Mouse (Mus musculus) CD8-positive naive resting alpha-beta T cell, adult 2 months (primary cell): ENCODE data around the gene Slc16a6.
A peak's percentile ranks its signal among the peaks of the same experiment; 100 is the strongest.
"Not testable (repeated sequence)": the region's sequence is repeated elsewhere in the genome, so short reads cannot be mapped to it uniquely, and the experiment has no call there.

Source experiments
- DNase-seq, 2 experiments: peaks; one replicate each; pipeline ENCODE4 v3.0.0; 2022; ENCODE audit warnings: low read depth in 2 of 2, low spot score in 2 of 2

The Slc16a6 gene

DNA sequence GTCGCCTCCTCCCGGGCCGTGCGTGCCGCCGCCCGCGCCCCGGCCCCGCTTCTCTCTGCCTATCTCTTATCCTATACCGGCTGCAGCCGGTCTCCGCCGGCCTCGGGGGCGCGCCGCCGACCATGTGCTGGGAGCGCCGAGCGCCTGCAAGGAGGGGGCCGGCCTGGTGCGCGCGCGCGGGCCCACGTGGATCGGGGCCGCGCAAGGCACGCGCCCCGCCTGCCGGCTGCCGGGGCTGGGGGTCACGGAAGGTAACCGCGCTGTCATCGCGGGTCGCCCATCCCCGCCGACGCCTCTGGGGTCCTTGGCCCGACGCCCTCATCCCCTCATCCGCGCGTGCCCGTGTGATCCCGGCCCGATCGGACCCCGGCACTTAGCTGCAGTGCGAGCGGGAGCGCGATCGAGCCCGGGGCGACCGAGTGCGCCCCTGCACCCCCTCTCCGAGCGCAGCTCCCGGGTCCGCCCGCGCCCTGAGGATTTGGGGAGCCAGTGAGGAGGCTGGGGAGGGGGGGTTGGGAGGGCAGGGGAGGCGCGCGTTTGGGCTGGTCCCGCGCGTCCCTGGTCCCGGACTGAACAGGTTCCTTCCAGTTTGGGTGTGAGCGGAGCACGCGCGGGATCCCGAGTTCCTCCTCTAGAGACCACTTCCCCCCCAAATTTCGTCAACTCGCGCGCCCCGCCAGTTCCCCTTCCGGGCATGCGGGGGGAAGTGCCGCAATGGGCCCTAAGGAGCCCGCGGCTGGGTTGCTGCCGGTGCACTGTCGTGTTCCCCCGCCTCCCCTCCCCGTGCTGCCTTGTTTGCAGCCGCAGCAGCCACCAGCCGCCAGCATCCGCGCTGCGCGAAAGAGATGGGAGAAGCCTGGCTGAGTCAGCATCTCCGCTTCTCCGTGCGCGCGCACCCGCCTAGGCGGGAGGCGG, at the start of gene Slc16a6, which contains the start of gene Arsg:
TSS of gene Slc16a6 (minus strand) at position 428 of the 915 bp plus-strand sequence.
TSS of gene Arsg (plus strand) at position 204 of the 915 bp plus-strand sequence.
- DNase-seq = peak; percentile 87 to 90

DNA sequence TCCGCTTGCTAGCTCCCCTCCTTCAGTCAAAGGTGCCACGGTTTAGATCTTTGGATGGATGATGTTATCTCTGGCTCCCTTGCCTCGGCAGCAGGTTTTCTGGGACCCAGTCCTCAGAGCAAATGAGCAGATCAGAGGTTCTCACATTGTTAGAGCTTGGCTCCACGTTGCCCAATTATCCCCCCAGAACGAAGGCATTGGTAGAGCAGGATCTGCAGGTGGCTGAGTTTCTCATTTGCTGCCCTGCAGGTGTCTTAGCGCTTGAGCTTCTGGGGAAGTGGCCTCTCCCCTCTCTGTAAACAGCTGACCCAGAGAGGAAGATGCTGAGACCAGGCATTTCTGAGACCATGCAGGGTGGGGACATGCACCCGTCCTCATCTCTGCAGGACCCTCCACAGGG, 47.6 kb upstream of the Slc16a6 start:
- no peak for DNase-seq

DNA sequence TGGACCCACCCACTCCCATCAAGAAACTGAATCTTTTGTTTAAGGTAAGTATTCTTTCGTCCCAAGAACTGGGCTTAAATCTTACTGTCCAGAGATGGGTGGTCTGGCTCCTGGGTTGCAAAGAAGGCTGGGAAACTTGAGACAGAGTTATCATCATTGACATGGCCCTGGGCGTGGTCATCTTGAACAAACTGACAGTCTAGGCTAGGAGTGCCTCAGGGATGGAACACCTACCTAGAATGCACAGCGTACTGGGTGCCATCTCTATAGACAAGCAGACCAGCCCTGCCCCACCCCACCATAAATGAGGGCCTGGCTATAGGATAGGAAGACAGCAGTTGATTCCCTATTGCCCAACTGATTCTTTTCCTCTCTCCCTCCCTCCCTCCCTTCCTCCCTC, 44.4 kb upstream of the Slc16a6 start:
- DNase-seq = no peak

DNA sequence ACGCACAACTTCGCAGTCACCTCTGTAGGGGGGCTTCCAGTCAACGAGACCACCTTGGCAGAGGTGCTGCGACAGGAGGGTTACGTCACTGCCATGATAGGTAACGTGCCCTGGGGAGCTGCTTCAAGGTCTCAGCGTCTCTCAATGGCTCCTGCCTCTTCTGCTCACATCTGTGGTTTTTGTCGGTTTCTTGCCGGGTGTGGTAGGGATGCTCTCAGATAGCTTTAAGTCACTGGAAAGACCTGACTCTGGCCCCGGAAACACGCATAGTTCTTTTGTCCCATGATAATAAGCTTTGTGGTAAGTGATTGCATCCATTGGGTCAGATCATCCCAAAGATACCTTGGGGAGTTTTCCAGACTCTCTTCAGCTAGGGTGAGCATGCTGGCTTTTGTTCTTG, 43.9 kb upstream of the Slc16a6 start:
- DNase-seq = no peak

DNA sequence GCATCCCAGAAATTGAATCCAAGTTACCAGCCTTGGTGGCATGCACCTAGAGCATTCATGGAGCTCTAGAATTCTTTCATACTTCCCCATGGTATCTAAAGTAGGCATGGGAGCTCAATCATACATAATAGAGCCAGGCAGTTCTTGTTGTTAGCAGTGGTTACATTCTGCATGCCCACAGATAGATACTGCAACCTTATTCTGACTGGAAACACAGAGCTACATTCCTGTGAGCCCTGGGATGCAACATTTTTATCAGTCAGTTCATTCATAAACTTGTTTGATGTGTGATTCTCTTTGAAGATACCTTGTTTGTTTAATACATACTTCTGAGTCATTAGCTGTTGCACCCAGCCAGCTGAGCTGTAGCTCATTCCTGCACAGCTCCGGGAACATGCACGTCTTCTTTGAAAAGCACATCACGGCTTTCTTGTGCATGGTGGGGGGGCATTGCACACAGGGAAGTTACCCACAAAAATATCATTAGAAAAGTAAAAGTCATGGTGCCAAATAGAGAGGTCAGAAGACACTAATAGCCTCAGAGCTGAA, 40.7 kb upstream of the Slc16a6 start:
- DNase-seq = no peak

DNA sequence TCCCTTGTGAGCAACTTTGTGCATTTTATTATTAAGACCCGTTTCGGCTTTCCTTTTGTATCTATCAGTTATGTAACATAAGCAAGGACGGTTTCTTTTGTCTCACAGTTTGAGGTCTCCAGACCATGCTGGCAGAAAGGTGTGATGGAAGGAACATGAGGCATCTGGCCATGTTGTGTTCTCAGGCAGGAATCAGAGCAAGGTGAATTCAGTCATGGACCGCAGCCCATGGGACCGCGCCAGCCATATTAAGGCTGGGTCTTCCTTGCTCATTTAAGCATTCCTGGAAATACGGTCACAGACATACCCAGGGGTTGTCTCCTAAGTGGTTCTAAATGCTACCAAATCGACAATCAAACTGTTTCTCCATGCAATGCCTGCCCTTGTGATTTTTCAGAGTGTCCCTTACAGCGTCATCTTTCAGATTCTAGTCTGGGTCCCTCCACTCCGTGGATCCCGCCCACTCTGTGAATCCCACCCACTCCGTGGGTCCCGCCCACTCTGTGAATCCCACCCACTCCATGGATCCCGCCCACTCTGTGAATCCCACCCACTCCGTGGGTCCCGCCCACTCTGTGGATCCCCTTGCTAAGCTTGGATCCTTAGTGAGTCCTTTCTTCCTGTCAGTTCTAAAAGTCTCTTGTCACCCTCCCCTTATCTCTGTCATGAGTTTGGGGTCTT, 39.7 kb upstream of the Slc16a6 start:
- DNase-seq = no peak

DNA sequence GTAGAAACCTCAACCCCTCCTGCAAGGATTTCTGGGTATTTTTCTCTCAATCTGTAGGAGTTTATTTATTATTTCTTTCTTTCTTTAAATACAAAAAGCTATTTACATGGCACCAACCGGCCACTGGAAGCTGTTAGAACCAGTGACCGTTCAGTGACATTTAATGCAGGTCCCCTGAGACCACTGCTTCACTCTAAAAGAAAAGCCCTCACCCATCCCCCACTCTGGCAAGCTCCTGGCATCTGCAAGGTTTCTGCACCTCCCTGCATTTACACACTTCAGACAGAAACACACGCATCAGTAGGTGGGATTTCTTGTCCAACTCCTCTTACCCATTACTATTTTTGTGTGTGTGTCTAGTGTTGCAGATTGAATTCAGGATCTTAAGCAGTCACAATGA, 33.7 kb upstream of the Slc16a6 start:
- no peak for DNase-seq

DNA sequence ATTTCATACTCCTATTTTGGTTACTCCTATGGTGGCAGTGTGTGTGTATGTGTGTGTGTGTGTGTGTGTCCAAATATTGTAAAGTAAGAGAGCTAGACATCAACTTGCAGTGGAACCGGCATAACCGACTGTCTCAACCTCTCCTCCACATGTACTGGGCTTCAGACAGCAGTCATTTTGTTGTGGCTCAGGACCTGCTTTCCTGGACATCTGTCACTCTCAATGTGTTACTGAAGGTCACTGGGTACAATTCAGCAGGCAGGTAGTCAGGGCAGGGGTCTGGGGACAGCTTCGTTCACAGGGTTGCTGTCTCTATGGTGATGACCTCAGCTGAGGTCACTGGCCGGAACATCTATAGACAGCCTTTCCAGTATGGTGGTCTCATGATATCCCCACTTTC, 32.4 kb upstream of the Slc16a6 start:
- no peak for DNase-seq

DNA sequence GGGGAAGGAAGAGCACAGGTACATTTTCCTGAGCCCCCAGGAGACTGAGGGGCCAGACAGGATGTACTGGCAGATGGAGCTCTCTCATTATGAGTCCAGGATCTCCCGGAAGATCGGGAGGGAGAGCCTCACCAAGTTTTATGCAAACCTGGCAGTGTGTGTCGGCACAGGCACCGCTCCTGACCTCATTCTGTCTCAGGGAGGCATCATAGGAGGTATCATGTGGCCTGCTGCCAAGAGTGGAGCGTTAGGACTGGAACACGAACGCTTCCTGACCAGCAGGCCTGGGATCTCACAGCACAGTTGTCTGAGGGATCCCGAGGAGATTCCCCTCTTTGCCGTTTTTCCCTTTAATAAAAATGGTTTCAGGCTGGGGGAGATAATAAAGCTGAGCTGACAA, 31.6 kb upstream of the Slc16a6 start:
- DNase-seq = no peak

DNA sequence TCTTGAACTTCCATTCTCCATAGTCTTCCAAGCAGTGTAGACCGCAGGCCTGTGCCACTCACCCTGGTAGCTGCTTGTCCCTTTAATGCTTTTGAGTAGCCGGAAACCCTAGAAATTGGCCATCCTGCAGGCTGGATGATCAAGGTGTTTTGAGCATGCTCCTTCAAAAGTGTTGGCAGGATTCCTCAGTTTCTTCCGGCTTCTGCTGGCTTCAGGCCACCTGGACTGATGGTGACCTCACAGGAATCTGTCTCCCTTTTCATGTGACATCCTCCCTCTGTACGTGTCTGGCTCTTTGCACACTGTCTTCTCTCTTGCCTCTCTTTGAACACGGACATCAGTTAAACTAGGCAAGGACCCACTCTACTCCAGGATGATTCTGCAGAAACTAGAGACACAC, 26.8 kb upstream of the Slc16a6 start:
- no peak for DNase-seq

DNA sequence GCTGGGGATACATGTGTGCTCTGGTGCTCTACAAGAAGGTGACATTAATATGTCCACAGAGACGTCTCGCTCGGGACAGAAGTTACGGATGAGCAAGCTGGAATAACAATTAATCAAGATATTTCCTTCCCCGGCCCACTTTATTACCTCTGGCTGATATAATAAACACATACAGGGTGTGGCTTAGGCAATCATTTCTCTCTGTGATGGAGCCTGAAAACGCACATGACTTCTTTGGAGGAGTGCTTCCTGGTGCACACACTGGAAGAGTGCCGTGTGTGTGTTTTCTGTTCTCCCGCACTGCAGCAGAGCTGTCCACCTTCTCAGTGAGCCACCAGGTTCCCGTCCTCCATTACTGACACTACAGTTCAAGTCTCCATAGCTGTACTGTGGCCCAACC, 24.6 kb upstream of the Slc16a6 start:
- DNase-seq = no peak

DNA sequence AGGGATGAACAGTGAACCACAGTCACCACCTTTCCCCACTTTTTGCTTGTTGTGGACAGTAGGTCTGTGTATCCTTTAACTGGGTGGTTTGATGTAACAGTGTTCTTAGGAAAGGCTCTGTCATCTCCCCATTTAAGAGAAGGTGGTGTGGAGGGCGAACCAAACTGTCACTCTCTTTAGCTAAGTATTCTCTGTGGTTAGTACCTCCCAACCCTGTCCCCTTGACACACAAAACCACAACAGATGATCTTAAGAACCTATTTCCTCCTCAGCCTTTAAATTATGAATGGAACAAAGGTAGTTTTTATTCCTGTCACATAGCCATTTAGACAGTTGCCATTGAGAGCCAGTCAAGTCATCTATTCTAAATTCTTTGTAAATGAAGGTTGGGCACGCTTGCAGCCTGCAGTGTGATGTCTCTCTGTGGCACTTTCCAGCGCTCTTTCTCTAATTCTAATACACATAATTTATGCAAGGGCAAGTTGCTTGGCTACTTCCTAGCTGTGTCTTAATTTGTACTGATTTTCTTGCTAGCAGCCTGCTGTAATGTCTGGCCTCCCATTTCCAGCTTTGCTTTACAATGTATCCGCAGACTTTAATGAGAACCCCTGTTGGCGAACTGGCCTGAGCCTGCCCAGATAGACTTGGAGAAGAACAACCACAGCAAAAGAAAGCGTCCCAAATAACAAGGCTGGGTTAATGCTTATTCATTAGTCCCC, 23.8 kb upstream of the Slc16a6 start:
- no peak for DNase-seq

DNA sequence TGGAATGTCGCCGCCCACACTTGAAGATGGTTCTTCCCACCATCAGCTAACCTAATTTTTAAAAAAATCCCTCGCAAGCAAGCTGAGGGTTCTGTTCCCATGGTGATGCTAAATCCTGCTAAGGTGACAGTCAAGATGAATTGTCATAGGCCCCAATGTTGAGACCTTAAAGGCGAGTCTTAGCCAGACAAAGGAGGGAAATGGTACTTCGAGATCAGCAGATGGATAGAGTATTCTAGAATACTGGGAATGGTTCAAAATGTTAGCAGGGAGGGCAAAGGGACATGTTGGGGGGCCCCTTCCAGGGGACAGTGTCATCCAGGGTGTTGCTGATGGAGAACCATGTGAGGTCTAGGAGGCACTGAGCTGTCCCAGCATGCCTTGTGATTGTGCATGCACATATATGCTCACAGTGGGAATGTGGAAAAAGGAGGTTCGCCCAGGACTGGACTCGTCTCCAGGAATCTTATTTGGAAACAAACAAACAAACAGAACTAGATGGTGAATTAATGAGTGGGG, 23.1 kb upstream of the Slc16a6 start:
- DNase-seq = no peak

DNA sequence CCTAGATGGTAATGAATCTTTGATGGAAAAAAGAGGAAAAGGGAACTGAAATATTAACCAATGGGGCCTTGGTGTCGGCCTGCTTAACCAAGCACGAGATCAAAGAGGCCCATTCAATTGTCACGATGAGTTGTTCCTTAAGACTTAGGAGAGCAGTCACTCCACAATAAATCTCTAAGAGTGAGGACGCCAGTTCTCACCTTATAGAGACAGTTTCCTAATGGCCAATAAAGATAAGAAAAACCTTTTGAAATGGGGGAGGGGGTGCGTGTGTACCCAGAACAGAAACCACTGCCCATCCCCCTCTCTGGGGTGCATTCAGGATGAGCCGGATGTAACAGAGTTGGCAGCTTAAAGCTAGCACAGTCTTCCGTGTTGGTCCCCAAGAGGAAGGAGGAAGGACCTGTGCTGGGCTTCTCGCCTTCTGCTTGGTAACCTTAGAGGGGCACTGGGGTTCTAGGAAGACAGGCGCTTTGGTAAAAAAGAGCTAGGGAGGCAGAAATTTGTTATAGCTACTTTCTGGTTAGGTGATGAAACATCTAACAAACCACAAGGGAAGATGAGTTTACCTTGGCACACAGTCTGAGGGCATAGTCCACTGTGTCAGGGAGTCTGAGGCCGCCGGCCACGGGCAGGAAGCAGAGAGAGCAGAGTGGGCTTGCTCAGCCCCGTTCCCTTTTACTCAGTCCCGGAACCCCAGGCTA, 22.5 kb upstream of the Slc16a6 start:
- DNase-seq = peak in 1 of 2 experiments; percentile 17

DNA sequence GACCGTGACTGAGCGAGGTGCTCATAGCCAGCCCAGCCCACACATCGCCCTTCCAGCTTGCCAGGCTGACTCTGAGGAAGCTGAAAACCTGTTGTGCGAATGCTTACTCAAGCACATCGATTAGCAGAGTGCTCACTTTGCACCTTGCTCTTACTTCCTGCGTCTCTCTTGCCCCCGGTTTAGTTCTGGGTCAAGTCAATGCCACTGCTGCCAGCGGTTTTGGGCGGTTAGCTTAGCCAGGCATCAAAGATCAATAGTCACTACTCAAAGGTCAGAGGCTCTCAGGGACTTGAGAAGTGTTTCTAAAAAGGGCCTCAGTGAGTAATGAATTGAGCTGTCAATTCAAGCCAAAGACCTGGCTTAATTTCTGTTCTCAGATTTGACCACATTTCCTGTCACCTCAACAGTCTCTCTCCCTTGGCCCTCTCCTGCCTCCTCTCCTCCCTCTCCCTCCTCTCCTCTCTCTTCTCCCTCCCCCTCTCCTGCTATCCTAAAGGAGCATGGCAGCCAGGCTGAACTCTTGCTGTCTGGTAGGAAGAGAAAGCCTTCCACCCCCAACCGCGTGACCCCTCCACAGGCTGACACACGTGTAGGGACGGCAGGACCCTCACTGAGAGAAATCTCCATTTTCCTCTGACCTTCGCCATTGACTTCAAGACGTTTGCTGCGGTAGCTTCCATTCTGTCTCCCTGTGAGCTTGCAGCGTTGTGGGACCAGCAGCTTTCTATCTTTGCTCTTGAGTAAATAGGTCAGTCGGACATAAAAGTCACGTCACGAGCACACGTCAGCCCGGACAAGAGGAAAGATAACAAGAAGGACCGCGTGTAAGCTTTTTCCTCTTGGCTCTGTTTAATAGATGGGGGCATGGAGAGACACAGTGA, 21.7 kb upstream of the Slc16a6 start:
- DNase-seq = peak in 1 of 2 experiments; percentile 3

DNA sequence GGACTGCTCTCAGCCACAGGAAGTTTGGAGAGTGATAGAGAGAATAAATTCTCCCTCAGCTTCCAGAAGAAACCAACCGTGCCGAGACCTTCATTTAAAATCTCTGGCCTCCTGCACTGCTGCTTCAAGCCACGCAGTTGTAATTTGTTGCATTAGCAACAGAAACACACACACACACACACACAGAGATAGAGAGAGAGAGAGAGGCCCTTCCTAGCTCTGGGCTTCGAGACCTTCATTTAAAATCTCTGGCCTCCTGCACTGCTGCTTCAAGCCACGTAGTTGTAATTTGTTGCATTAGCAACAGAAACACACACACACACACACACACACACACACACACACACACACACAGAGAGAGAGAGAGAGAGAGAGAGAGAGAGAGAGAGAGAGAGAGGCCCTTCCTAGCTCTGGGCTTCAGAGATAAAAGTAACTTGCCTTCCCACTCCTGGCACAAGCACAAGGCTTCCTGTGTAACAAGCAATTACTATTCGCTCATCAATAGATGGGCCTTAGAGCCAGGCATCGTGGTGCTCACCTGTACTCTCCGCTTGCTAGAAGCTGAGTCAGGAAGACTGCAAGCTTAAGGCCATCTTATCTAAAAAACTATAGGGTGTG, 19.6 kb upstream of the Slc16a6 start:
- DNase-seq = not testable (repeated sequence)

DNA sequence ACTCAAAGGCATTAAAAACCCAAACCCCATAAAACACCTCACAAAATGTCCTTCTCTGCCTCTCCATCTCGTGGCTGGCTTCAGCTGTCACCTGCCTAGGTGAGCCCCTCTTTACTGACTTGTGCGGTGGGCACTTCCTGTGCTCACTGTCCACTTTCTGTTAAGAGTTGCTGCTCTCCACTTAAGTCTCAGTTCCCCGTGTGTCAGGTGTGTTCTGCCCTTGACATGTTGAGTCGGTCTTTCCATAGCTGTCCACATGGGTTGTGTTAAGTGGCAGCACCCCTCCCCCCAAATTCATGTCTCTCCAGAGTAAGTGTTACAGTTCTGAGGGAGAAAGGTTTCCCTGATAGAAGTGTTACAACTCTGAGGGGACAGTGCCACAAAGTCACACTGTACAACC, 18.4 kb upstream of the Slc16a6 start:
- no peak for DNase-seq

DNA sequence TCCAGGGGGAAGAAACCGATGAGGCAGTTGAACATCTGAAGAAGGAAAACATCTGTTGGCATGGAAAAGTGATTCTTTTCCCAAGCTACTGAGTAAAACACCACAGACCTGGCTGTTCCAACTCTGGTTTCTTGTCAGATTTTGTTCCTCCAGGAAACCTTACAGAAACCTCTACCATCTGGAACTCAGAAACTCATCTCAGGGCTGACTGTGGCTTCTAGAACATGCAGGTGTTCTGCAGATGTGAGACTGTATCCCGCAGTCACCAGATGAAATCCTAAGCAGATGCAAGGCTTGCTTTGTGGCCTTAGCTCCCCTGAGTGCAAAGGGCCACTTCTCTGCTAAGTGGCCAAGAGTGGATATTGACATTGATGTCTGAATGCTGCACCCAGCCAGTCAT, 16.4 kb upstream of the Slc16a6 start:
- DNase-seq = no peak

DNA sequence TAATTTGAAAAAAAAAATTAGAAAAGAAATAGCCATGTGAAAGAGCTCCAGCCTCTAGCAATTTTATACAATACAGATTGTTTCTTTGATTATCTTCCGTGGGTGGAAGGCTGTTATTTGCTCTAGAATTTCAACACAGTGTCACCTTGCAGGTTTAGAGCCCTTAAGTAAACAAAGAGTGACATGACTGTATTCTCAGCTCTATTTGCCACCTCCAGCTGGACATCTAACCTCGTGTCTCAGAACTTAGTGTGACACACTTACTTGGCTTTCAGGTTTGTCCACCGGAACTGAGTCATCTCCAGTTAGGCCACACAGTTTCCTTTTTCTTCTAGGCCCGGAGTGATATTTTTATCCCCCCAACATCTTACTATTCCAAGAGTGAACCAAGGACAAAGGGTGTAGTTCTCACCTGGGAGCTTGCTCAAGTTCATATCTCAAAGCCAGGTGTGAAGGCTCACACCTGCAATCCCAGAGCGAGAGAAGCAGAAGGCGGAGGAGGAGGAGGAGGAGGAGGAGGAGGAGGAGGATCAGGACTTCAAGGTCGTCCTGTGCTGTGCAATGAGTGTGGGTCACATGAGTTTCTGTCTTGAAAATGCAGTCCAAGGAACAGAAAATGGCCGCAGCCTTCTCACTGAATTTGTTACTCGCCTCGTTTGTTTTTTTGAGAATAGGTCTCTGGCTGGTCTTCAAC, 14.7 kb upstream of the Slc16a6 start:
- no peak for DNase-seq
